Mouse (Mus musculus) gastrocnemius, adult 8-10 months (tissue): ENCODE measurements at regions not wholly inside any gene's neighbourhood (a gene's known extent, or its start where the extent isn't known, plus 50 kb on each side); places are given as distances from the start of the nearest gene placed in this dataset.

Source experiments
- DNase-seq, 2 experiments: peaks; one replicate each; pipeline ENCODE4 v3.0.0; 2022; ENCODE audit warnings: low spot score in 2 of 2

GRCm38 (mm10) chr14:62058100-62058499 is 234.3 kb upstream of the Rnaseh2b start:
- no peak for DNase-seq

GRCm38 (mm10) chr14:62071140-62071539 is 221.2 kb upstream of the Rnaseh2b start:
- no peak for DNase-seq

GRCm38 (mm10) chr14:62084047-62084446 is 208.3 kb upstream of the Rnaseh2b start:
- DNase-seq, result no peak

DNA sequence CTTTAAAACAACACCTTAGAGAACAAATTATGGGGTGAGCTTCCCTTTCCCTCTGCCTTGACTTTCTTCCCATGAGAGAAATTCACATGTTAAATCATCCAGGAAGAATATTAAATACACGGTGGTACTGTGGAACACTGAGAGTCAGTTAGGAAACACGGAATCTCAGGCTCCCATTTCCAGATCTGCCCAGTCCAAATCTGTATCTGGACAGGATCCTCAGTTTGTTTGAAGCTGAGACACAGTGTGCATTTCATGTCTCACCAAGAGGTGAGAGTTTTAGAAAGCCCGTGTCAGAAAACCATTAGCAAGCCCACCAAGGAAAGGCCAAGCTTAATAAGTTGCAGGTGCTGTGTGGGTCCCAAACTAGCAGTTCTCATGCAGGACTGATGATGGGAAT is 204.2 kb upstream of the Rnaseh2b start:
- no peak for DNase-seq

- DNase-seq, result no peak
Measured at GRCm38 (mm10) chr14:62117532-62117931, 174.9 kb upstream of the Rnaseh2b start.

- DNase-seq, result no peak
Measured at GRCm38 (mm10) chr14:62118542-62118953, 173.8 kb upstream of the Rnaseh2b start.

- no peak for DNase-seq
Measured at GRCm38 (mm10) chr14:62128918-62129317, 163.5 kb upstream of the Rnaseh2b start.

GRCm38 (mm10) chr14:62132353-62132816 is 160.0 kb upstream of the Rnaseh2b start:
- DNase-seq, result no peak

- DNase-seq, result no peak
Measured at GRCm38 (mm10) chr14:62137981-62138380, 154.4 kb upstream of the Rnaseh2b start.

DNA sequence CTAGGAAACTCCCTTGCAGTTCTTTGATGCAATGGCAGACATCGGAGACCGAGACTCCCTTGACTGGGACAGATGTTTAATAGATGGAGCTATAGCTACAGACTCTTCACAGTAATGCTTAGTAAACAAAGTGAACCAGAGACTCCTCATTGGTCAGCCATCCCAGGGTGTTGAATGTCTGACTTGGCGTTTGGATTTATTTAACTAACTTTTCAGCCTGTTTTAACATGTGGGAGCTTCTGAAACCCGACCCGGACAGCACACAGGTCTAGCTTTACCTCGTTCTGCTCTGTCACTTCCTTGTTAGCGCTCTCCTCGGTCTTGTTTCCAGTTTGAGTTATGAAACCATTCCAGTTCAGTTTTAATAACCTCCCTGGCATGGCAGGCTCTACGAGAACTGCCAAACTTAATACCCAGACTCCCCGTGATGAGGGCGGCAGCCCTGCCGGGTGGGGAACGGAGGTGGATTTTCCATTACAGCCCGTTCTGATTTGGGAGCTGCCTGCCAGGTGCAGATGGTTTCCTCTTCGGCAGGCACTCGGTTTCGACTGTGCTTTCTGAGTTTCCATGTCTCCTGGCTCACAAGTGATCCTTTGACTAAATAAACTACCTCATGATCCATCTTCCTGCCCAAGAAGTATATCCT is 147.9 kb upstream of the Rnaseh2b start:
- peak; percentile 4 to 41 for DNase-seq

GRCm38 (mm10) chr14:62157038-62157716 is 135.2 kb upstream of the Rnaseh2b start:
- DNase-seq, result no peak

- no peak for DNase-seq
Measured at GRCm38 (mm10) chr14:62159690-62160089, 132.7 kb upstream of the Rnaseh2b start.

DNA sequence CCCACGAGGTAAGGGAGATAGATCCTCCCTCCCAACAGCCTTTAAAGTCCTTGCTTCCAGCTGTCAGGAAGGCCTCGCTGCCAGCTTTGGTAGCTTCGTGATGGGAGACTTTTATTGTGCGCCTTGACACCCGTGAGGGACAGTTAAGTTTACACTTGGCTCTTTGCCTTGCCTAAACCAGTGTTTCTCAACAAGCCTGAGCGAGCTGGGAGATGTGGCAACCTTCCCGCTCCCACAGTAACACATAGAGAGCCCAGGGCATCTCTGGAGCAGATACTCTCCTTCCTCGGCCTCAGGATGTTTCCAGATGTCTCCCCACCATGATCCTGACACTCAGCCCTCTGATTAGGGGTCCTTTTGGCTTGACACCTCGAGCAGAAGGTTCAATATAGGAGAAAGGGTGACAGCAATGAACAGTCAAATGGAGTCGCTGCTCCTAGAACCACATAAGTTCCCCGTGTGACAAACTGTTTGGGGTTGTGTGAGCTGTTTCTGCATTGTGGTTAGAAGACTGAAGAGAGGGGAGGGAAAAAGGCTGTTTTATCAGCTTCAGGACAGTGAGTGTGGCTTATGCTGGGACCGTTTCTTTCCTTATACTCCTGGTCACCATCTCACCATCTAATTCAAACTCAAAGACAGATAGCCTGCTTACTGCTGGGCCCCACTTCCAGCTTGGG is 129.1 kb upstream of the Rnaseh2b start:
- no peak for DNase-seq

- DNase-seq, result no peak
Measured at GRCm38 (mm10) chr14:62164918-62165317, 127.5 kb upstream of the Rnaseh2b start.

DNA sequence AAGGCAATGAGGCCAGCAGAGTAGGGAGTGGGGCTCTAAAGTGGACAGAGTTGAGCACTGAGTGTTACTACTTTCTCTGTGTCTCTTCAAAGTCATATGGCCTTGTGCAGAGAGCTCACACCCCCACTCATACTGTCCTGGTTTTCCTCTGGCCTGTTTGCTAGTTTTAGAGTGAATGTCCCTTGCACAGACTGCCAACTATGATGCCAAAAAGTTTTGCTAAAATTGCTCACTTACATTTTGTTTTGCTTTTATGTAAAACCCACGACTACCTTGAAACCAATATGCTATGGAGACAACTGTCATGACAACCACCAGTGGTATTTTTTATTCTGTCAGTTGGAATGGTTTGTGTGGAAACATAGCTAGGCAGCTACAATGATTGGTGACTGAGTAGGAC is 126.4 kb upstream of the Rnaseh2b start:
- no peak for DNase-seq

DNA sequence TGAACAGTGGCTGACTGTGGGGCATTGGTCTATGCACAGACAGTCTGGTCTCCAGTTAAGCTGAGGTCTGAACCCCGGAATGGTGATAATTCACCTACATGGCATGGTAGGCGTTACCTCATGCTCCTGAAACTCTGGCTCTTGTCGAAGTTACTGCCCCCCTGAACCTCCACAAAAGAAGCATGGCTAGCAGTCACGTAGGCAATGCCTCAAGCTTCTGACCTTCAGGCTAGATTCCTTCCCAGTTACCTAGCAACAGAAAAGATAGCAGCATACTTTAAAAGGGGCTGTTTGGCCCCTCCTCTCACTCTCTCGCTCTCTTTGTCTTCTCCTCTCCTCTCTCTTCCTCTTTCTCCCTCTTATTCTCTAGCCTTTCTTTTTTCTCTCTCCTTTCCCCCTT is 125.8 kb upstream of the Rnaseh2b start:
- no peak for DNase-seq

GRCm38 (mm10) chr14:62167090-62167489 is 125.3 kb upstream of the Rnaseh2b start:
- no peak for DNase-seq

DNA sequence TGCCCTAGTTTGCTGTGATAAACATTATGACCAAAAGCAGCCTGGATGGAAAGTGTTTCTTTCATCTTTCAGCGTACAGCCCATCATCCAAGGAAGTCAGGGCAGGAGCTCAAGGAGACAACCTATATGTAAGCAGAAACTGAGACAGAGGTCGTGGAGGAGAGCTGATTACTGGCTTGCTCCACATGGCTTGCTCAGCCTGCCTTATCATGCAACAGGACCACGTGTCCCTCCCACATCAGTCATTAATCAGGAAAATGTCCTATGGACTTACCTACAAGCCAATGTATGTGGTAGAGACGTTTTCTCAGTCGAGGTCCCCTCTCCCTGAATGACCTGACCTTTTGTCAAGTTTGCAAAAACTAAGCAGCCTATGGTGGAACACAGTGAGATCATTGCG is 123.7 kb upstream of the Rnaseh2b start:
- no peak for DNase-seq

DNA sequence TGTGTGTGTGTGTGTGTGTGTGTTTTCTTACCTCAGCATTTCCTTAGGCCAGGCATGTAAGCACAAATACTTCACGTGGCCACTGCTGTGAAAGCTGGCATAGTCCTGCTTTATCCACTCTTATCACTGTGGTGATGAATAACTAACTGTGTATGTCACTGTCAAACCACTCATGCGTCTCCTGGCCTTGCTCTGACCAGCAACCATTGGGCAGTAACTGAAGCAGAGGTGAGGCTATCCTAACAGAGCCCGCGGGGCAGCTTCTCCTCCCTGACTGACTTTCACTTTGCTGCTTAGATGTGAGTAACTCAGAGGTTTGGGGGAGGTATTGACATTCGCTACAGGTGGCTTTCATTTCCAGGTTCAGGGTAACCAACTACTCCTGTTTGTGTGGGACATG is 122.0 kb upstream of the Rnaseh2b start:
- DNase-seq, result no peak

DNA sequence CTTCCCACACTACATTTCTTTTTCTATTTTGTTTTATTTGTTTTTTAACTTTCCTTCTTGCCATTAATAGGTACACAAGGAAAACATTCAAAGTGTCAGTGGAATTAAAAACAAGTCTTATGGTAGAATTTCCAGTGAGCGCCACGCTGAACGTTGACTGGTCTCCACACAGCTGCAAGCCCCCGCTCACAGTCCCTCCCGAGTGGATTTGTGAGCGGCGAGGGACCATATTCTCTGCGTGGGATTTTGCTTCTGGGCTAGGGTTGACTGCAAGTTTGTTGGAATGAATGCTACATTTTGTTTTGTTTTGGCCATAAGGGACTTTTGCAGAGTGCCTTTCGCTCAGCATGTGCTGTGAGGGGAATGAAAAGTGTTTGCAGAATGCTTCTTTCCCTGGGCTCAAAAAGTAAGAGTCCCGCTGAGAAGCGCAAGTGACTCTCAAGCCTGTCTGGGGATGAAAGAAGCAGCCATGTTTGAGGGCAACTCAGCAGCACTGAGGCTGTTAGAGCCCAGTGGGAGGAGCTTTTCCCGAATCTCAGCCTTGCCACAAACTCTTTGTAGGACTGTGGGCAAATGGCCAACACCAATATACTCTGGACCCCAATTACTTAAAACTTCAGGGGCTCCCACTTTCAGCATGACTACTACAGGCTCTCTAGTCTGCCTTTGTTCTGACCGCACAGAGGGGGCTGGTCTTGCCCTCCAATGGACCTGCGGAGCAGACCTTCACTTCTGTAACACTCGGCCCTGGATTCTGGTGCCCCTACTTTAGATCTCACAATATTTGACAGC is 120.9 kb upstream of the Rnaseh2b start:
- no peak for DNase-seq

GRCm38 (mm10) chr14:62173835-62174530 is 118.4 kb upstream of the Rnaseh2b start:
- no peak for DNase-seq
